Mouse (Mus musculus) MN1 (cell line): Measurements from ENCODE around the gene Cpsf4l.
A peak's percentile ranks its signal among the peaks of the same experiment; 100 is the strongest.

Source experiments
- DNase-seq: peaks from one replicate; pipeline ENCODE4 v3.0.0-alpha.2; 2016; ENCODE audit warnings: low spot score

Gene Cpsf4l

DNA sequence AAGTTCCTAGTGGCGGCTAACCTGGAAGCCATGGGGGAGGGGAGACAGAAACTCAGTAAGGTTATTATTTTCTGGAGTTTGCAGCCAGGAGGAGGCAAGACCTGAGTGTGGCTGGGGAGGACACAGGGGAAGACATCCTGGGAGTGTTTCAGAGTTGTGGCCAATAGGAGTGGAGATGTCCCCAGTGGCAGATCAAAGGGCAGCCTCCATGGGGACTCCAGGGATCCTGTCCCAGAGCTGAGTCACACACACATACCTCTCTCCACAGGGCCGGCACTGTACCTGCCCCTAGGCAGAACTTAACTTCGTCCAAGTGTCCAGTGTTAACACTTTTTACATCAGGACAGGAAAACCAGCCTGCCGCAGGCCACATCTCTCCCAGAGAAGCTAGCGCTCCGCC is 25.3 kb upstream of the Cpsf4l start:
- no peak for DNase-seq

DNA sequence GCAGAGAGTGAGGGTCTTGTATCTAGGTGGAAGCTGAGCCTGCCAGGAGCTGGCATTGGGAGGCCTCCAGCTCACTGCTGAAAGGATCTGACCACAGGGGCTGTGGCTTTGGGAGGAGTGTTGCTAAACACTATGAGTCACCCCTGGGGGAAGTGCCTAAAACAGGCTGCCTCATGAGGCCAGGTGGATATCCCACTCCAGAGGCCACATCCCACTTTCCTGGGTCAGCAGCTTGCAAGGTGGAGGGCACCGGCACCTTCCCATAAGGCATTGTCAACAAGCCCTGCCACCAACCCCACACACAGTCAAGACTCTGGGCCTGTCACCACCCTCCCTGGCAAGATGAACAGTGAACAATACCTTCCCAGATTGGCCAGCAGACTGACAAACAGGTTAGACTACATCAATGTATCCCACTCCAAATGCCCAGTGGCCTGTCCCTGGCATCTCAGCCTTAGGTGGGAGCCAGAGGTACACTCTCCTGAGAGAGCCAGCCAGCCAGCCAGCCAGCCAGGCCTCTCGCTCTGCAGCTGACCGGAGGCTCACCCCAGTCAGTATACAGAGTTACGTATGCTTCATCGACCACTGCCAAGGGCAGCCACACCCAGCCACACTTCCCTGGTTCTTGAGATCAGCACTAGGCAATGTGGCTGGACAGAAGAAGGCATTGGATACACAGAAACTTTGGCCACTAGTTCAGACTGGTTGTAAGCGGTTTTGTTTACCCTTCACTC is 24.0 kb upstream of the Cpsf4l start:
- DNase-seq: peak; percentile 56

DNA sequence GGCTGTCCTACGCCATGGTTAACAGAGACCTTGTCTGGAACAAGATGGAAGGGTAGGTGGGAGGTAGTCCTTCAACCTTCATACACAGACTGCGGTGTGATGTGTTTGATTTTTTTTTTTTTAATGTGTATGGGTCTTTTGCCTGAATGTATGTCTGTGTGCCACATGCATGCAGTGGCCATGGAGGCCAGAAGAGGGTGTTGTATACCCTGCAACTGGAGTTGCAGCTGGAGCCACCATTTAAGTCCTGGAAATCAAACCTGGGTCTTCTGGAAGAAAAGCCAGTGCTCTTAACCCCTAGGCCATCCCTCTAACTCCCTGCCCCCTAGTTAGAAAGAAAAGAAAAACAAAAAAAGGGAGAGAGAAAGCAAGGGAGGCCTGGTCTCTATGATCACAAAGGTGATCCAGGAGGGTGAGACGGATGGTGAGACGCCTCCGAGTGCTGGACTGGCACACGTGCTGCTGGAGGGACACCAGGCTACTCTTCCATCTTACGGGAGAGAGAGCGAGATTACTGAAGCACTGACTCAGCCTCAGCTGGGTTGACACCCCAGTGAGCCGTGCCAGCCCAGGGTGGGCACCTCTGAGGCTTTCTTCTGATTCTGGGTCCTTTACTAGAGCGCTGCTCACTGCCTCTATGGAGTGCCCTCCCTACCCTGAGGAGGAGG is 22.3 kb upstream of the Cpsf4l start:
- DNase-seq: no peak

GRCm38 (mm10) chr11:113730879-113731278 is 21.1 kb upstream of the Cpsf4l start:
- no peak for DNase-seq

- no peak for DNase-seq
Observed at GRCm38 (mm10) chr11:113729917-113730316, 20.1 kb upstream of the Cpsf4l start.

DNA sequence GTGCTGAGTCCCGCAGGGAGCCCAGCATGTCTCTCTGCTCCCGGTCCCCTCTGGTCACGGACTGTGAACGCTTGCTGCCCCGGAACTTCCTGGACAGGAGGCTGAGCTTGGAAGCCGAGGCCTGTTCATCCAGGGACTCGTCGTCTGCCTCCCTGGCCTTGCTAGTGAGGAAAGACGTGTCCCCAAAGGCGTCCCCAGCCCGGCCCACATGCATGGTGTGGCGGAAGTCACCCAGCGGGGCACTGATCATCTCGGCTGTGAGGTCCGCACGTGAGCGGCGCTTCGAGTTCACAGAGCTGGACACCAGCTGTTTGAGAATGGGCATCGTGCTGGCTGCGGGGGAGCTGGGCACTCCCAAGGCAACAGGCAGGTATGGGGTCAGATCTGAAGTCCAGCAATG is 19.4 kb upstream of the Cpsf4l start:
- no peak for DNase-seq

DNA sequence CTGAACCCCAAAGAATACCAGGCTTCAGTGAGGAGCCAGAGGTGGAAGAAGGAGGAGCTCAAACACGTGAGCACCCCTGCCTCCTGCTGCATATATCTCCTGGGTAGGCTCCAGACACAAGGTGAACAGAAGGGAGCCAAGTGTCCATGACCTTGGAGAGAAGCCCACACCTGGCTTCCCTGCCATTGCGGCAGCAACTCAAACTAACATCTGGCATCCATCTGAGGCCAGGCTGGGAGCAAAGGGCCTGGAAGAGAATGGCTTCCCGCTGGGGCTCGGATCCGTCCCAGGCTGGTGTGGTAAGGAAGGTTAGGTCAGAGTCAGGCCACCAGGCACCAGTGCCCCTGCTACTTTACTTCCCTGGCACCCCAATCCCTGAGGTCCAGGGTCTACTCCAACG is 18.2 kb upstream of the Cpsf4l start:
- DNase-seq: no peak

- DNase-seq: no peak
Observed at GRCm38 (mm10) chr11:113726994-113727888, 17.4 kb upstream of the Cpsf4l start.

GRCm38 (mm10) chr11:113725235-113726048 is 15.6 kb upstream of the Cpsf4l start:
- peak; percentile 12 for DNase-seq

DNA sequence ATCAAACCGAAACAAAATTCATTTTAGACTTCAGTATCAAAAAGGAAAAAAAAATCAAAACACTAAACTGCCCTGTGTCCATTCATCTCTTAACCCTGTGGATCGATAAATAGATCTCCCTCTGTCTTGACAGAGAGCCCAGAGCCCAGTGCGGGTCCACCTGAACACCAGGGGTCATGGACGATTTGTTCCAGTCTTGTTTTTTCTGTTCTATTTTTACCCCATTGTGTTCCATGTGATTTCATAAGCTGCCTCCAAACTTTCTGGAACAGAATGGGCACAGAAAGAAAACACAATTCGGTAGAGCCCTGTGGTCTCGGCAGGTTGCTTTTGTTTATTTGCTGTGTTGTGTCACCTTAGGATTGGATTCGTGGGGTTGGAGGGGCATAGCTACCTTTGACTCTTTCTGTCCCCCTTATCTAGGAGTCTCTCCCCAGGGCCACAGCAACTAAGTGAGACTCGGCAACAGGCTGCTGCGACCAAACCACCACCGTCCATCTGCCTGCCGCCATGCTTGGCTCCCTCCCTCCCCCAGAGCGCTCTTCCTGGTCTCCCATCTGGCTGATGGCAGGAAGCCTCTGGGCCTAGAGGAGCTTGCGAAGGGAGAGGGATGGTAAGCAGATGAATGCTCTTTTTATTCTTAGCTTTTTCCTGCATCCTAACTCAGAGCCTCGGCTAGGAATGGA is 12.7 kb upstream of the Cpsf4l start:
- DNase-seq: no peak

GRCm38 (mm10) chr11:113717767-113718424 is 8.1 kb upstream of the Cpsf4l start:
- DNase-seq: no peak

- DNase-seq: no peak
Observed at GRCm38 (mm10) chr11:113716132-113716531, 6.3 kb upstream of the Cpsf4l start.

DNA sequence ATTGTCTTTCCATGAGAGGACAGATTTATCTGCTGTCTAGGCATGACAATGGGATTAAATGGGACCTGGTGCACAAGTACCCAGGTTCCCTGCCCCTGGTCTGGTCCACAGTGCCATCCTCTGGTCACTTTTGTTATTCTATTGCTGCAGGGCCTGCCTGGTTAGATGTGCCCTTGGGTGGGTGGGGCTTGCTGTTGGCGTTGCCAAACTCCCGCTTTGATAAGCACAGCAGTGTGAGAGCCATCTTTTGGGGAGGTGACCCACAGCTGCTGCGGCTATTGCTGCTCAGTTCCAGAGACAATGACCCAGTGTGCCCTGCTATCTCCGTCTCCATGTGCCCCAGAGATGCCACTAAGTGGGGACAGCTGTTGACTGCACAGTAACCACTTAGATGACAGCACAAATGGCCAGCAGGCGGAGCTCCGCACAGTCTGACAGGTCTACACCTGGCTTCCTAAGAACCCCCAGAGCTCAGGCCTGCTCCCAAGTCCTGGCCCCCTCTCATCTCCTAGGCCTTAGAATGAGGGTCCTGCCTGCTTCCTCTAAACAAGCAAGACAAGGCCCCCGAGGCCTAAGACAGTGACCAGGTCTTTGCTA is 5.4 kb upstream of the Cpsf4l start:
- peak; percentile 51 for DNase-seq

DNA sequence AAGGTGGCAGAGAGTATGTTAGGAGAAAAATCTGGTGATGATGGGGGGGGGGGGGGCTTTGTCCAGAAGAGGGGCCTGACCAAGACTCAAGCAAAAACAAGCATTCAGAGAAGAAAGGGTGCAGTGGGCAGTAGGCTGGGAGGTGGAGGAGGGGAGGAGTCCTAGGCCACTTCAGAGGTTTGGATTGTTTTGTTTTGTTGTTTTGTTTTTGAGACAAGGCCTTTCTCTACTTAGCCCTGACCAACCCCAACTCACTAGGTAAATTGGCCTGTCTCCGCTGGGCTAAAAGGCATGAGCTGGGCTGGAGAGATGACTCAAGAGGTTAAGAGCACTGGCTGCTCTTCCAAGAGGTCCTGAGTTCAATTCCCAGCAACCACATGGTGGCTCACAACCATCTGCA is 1.2 kb upstream of the Cpsf4l start:
- no peak for DNase-seq

- no peak for DNase-seq
Observed at GRCm38 (mm10) chr11:113710257-113710777, 500 bp upstream of the Cpsf4l start.

- DNase-seq: no peak
Observed at GRCm38 (mm10) chr11:113709272-113709671, 545 bp downstream of the Cpsf4l start.

DNA sequence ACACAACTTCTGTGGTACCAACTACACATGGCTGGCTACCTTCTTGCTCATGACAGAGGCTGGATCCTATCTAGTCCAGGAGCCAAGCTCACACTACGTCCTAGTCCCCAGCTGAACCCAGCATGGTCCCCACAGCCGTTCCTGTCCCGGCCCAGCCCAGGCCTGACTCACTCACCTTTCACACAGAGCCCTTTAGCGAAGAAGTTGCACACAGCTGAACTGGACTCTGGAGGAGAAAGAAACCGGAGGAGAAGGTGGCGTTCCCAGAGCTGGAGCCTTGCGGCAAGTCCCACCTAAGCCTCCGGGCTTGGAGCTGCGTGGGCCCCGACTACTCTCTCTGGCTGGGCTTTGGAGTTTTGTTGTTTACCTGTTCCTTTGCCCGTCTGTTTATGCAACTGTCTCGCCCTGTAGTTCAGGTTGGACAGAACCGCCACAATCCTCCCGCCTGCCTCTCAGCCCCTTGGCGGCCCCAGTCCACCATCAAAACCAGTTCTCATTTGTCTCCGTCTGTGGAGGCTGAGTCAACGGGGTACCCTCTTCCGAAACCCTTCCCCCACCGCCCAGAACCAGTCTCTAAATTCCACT is 1.1 kb downstream of the Cpsf4l start:
- DNase-seq: no peak

DNA sequence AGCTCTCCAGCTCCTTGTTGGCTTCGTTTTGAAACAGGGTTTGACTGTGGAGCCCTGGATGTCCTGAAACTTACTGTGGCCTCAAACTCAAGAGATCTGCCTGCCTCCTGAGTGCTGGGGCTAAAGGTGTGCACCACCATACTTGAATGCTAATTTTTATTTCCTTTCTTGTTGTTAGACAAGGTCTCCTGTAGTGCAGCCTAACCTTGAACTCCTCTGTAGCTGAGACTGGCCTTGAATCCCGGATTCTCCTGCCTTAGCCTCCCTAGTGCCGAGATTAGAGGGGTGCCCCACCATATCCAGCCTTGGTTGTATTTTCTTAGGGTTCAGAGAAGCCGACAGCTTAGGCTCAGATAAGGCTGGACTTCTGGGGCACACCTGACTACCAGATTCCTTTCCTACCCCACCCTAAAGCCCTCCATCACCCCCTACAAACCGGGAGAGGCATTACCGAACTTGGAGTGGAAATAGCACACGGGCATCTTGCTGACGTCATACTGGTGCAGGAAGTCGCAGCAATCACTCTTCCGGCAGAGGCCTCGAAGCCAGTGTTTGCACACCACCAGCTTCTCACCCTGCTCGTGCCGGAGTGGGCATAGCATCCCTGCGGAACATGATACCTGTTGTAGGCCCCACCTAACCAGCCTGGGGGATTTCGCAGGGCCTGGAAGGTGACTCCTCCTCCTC is 3.7 kb downstream of the Cpsf4l start:
- no peak for DNase-seq

DNA sequence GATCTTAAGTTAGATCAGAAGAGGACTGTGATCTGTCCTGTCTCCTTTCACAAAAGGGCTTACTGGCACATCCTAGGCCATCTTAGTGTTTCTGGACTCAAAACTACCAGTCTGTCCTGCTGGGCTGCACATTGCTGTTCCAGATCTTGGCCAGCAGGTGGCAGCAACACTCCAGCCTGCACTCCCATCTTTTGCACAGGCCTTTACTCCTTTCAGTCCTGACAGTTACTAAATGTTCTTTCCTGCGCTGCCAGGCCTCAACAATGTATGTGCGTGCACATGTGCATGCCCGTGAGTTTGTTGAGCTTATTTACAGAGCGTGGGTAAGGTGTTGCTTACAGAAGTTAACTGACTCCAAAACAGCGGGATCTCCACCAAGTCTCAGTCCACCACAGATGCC is 6.1 kb downstream of the Cpsf4l start:
- peak; percentile 67 for DNase-seq
